Mouse (Mus musculus): ENCODE measurements around the gene Fgr. TPM values are rescaled to one million over a fixed set of nuclear protein-coding genes. Genes with fewer than 3 reads are reported as not detected.

Fgr gene
- total and polyA plus RNA-seq, 2 experiments from 2014 or later: 0.19 to 0.31 TPM

- ATAC-seq (ENCODE audit: insufficient read depth, low read depth) (no peak), DNase-seq (ENCODE audit: low spot score) (no peak)
- Histone ChIP-seq H3K27ac (ENCODE audit: low read depth) (peak overlapping the region; percentile 92; the same call in 1 of the 2 replicates), H3K36me3 (replicated peaks; ENCODE audit: control insufficient read depth, insufficient read depth, low read length) (0 out of 2 replicates have a peak, but pooled peaks cover 8% of the 10 kb centered on the region), H3K4me3 (ENCODE audit: low read depth, low read length) (no peak overlapping the region), H3K4me1 (ENCODE audit: control insufficient read depth, insufficient read depth) (peaks cover 75% of the 10 kb centered on the region), H3K9ac (replicated peaks; ENCODE audit: low read depth, low read length) (no peak overlapping the region), H3K27me3 (ENCODE audit: control insufficient read depth, insufficient read depth, low read length) (no peaks in the 10 kb centered on the region), H3K9me3 (replicated peaks; ENCODE audit: control insufficient read depth, low read length) (no peaks in the 10 kb centered on the region), H3K4me2 (ENCODE audit: low read depth, low read length) (no peak overlapping the region)
- WGBS: 59% methylated on average over 6 of the region's 6 CpGs
- TF ChIP-seq CTCF (IDR thresholded peaks at IDR 0.05; ENCODE audit: low read depth): no peak
These were observed 77.1 kb downstream of the Fgr start for GRCm38 (mm10) chr4:133050837-133051549.

GRCm38 (mm10) chr4:133051550-133051865 lies 77.6 kb downstream of the Fgr start:
- Histone ChIP-seq H3K9me3 (replicated peaks; ENCODE audit: control insufficient read depth, low read length) (no peaks in the 10 kb centered on the region), H3K4me1 (ENCODE audit: control insufficient read depth, insufficient read depth) (peaks cover 77% of the 10 kb centered on the region), H3K36me3 (replicated peaks; ENCODE audit: control insufficient read depth, insufficient read depth, low read length) (0 out of 2 replicates have a peak, but pooled peaks cover 8% of the 10 kb centered on the region), H3K4me3 (ENCODE audit: low read depth, low read length) (no peak overlapping the region), H3K9ac (replicated peaks; ENCODE audit: low read depth, low read length) (no peak overlapping the region; the same call in 1 of the 2 replicates), H3K4me2 (ENCODE audit: low read depth, low read length) (no peak overlapping the region), H3K27ac (ENCODE audit: low read depth) (no peak overlapping the region), H3K27me3 (ENCODE audit: control insufficient read depth, insufficient read depth, low read length) (no peaks in the 10 kb centered on the region)
- WGBS: 34% methylated on average over 14 of the region's 14 CpGs
- no peak for ATAC-seq (ENCODE audit: insufficient read depth, low read depth)
- TF ChIP-seq EP300 (IDR thresholded peaks at IDR 0.05; ENCODE audit: low read depth) (no peak), CTCF (IDR thresholded peaks at IDR 0.05; ENCODE audit: low read depth) (no peak)
- DNase-seq (ENCODE audit: low spot score): no peak

Other genes starting within 250 kb of the Fgr start
- gene Xkr8, start 241.5 kb upstream of the Fgr start, total RNA-seq (2014; rRNA removed; ENCODE audit: low replicate concordance): 0.53 and 0.54 TPM in 2 replicates
- gene Xkr8, start 241.5 kb upstream of the Fgr start, polyA plus RNA-seq (2015; fragmentation: Nextera tagmentation; extraction: Ambion mirVana): 2.1 and 3.0 TPM in 2 replicates
- 0.11 and 2.6 TPM in 2 replicates for gene Smpdl3b, start 216.8 kb upstream of the Fgr start, total RNA-seq (2014; rRNA removed; ENCODE audit: low replicate concordance)
- 1.7 TPM in 2 replicates for gene Smpdl3b, start 216.8 kb upstream of the Fgr start, polyA plus RNA-seq (2015; fragmentation: Nextera tagmentation; extraction: Ambion mirVana)
- gene Rpa2, start 205.8 kb upstream of the Fgr start, total RNA-seq (2014; rRNA removed; ENCODE audit: low replicate concordance): 26.1 and 56.1 TPM in 2 replicates
- gene Rpa2, start 205.8 kb upstream of the Fgr start, polyA plus RNA-seq (2015; fragmentation: Nextera tagmentation; extraction: Ambion mirVana): 32.0 and 35.0 TPM in 2 replicates
- gene Themis2, start 177.7 kb upstream of the Fgr start, total RNA-seq (2014; rRNA removed; ENCODE audit: low replicate concordance): 0.73 and 1.2 TPM in 2 replicates
- 0.78 and 1.1 TPM in 2 replicates for gene Themis2, start 177.7 kb upstream of the Fgr start, polyA plus RNA-seq (2015; fragmentation: Nextera tagmentation; extraction: Ambion mirVana)
- gene Ppp1r8, start 130.9 kb upstream of the Fgr start, total RNA-seq (2014; rRNA removed; ENCODE audit: low replicate concordance): 36.6 and 46.2 TPM in 2 replicates
- 17.2 and 17.3 TPM in 2 replicates for gene Ppp1r8, start 130.9 kb upstream of the Fgr start, polyA plus RNA-seq (2015; fragmentation: Nextera tagmentation; extraction: Ambion mirVana)
- 59.7 and 65.9 TPM in 2 replicates for gene Stx12, start 89.6 kb upstream of the Fgr start, total RNA-seq (2014; rRNA removed; ENCODE audit: low replicate concordance)
- 46.3 and 48.5 TPM in 2 replicates for gene Stx12, start 89.6 kb upstream of the Fgr start, polyA plus RNA-seq (2015; fragmentation: Nextera tagmentation; extraction: Ambion mirVana)
- gene Fam76a, start 51.5 kb upstream of the Fgr start, total RNA-seq (2014; rRNA removed; ENCODE audit: low replicate concordance): 19.7 and 20.7 TPM in 2 replicates
- 39.6 and 44.4 TPM in 2 replicates for gene Fam76a, start 51.5 kb upstream of the Fgr start, polyA plus RNA-seq (2015; fragmentation: Nextera tagmentation; extraction: Ambion mirVana)
- gene Ahdc1, start 37.2 kb downstream of the Fgr start, total RNA-seq (2014; rRNA removed; ENCODE audit: low replicate concordance): 40.5 and 57.2 TPM in 2 replicates
- gene Ahdc1, start 37.2 kb downstream of the Fgr start, polyA plus RNA-seq (2015; fragmentation: Nextera tagmentation; extraction: Ambion mirVana): 4.6 and 5.2 TPM in 2 replicates
- gene Wasf2, start 156.4 kb downstream of the Fgr start, total RNA-seq (2014; rRNA removed; ENCODE audit: low replicate concordance): 54.5 and 119 TPM in 2 replicates
- gene Wasf2, start 156.4 kb downstream of the Fgr start, polyA plus RNA-seq (2015; fragmentation: Nextera tagmentation; extraction: Ambion mirVana): 55.4 and 62.4 TPM in 2 replicates
- not detected in 2 replicates for gene Cd164l2, start 238.0 kb downstream of the Fgr start, total RNA-seq (2014; rRNA removed; ENCODE audit: low replicate concordance)
- 0.23 and 0.33 TPM in 2 replicates for gene Cd164l2, start 238.0 kb downstream of the Fgr start, polyA plus RNA-seq (2015; fragmentation: Nextera tagmentation; extraction: Ambion mirVana)
- gene Gpr3, start 238.4 kb downstream of the Fgr start, total RNA-seq (2014; rRNA removed; ENCODE audit: low replicate concordance): not detected in 2 replicates
- 0.15 and 0.21 TPM in 2 replicates for gene Gpr3, start 238.4 kb downstream of the Fgr start, polyA plus RNA-seq (2015; fragmentation: Nextera tagmentation; extraction: Ambion mirVana)

All from heart, postnatal 0 days (tissue).